Mouse (Mus musculus) liver, embryonic 11.5 days (tissue): Measurements from ENCODE around the gene Zfp784. TPM values are rescaled to one million over a fixed set of nuclear protein-coding genes. Genes with fewer than 3 reads are reported as not detected.

Experiments used
- ATAC-seq: fragments of 200-750 bp; cut with Nextera tagmentation; replicated peaks from 2 replicates; pipeline ENCODE4 v1.8.0; 2017; ENCODE audit warnings: moderate number of reproducible peaks, mild to moderate bottlenecking, moderate TSS enrichment, moderate library complexity; ENCODE audit not compliant: low FRiP score
- DNase-seq: peaks from one replicate; pipeline ENCODE4 v3.0.0-alpha.2; 2017; ENCODE audit warnings: low spot score
- H3K27ac ChIP-seq: fragments of 300-500 bp; sonication (generic); 2 replicates; pipeline ENCODE4 v1.5.1; 2014; ENCODE audit warnings: mild to moderate bottlenecking, low read depth, low read length, control low read depth
- H3K27me3 ChIP-seq: fragments of 300-500 bp; sonication (generic); replicated peaks from 2 replicates; pipeline ENCODE4 v1.6.1; 2014; ENCODE audit warnings: low read length, mixed read lengths; ENCODE audit not compliant: control insufficient read depth, insufficient read depth
- H3K36me3 ChIP-seq: fragments of 300-500 bp; sonication (generic); 2 replicates; pipeline ENCODE4 v1.6.1; 2014; ENCODE audit warnings: mild to moderate bottlenecking, low read length, moderate library complexity, mixed read lengths; ENCODE audit not compliant: control insufficient read depth, insufficient read depth
- H3K4me1 ChIP-seq: fragments of 300-500 bp; sonication (generic); replicated peaks from 2 replicates; pipeline ENCODE4 v1.6.1; 2014; ENCODE audit warnings: low read length, mixed read lengths; ENCODE audit not compliant: control insufficient read depth, insufficient read depth
- H3K4me2 ChIP-seq: fragments of 300-500 bp; sonication (generic); 2 replicates; pipeline ENCODE4 v1.6.1; 2014; ENCODE audit warnings: mild to moderate bottlenecking, control low read depth, moderate library complexity
- H3K4me3 ChIP-seq: fragments of 300-500 bp; sonication (generic); 2 replicates; pipeline ENCODE4 v1.5.1; 2014; ENCODE audit warnings: low read depth, low read length, control low read depth
- H3K9ac ChIP-seq: fragments of 300-500 bp; sonication (generic); 2 replicates; pipeline ENCODE4 v1.6.1; 2014; ENCODE audit warnings: low read depth, low read length, control low read depth
- H3K9me3 ChIP-seq: fragments of 300-500 bp; sonication (generic); 2 replicates; pipeline ENCODE4 v1.6.1; 2016; ENCODE audit warnings: low read length, inconsistent platforms, mixed read lengths; ENCODE audit not compliant: control insufficient read depth
- WGBS: fragments of 180-500 bp; shearing (Covaris S2); extraction: QIAGEN DNeasy Blood & Tissue Kit; methylation state at CpG from one replicate; pipeline ENCODE4 v1.1.7; 2014; 5-methylcytosine and 5-hydroxymethylcytosine counted together
- polyA plus RNA-seq: library from polyadenylated mRNA; unstranded; fragments of >200 nt; fragmentation: Nextera tagmentation; extraction: Ambion mirVana; gene quantifications from 2 replicates; pipeline ENCODE4 v1.2.1, GENCODE M21; 2014

Zfp784 gene
- polyA plus RNA-seq, 1 experiment from 2014 or later, result 2.4 TPM

- Histone ChIP-seq H3K27me3 (peaks cover 79% of the 10 kb centered on the region), H3K27ac (no peak overlapping the region), H3K36me3 (no peaks in the 10 kb centered on the region), H3K4me2 (peak overlapping the region; percentile 92), H3K9ac (no peak overlapping the region), H3K4me1 (peaks cover 8% of the 10 kb centered on the region), H3K4me3 (peak overlapping the region; percentile 73), H3K9me3 (no peaks in the 10 kb centered on the region)
- DNase-seq (no peak), ATAC-seq (no peak; the same call in 1 of the 2 replicates)
- 5% methylated on average over 45 of the region's 45 CpGs for WGBS
Observed at GRCm38 (mm10) chr7:5052931-5053343, 14.7 kb upstream of the Zfp784 start.

- H3K4me3 ChIP-seq, result peak overlapping the region; percentile 73
- H3K27me3 ChIP-seq, result peaks cover 74% of the 10 kb centered on the region
- H3K4me1 ChIP-seq, result peaks cover 8% of the 10 kb centered on the region
- whole genome bisulfite sequencing, result 4% methylated on average over 12 of the region's 12 CpGs
- ATAC-seq, result no peak
- no peaks in the 10 kb centered on the region for H3K36me3 ChIP-seq
- no peak for DNase-seq
- no peak overlapping the region for H3K9ac ChIP-seq
- H3K4me2 ChIP-seq, result peak overlapping the region; percentile 92
- H3K9me3 ChIP-seq, result no peaks in the 10 kb centered on the region
- no peak overlapping the region for H3K27ac ChIP-seq
Observed at GRCm38 (mm10) chr7:5052438-5052837, 14.2 kb upstream of the Zfp784 start.

GRCm38 (mm10) chr7:5051193-5052192 is 13.2 kb upstream of the Zfp784 start, which contains the start of gene Zfp580:
Zfp580 (plus strand) TSS chr7:5051538.
- H3K27me3 ChIP-seq, result peaks cover 64% of the 10 kb centered on the region
- no peaks in the 10 kb centered on the region for H3K9me3 ChIP-seq
- peak within 1 kb of the TSS; percentile 92 for H3K4me2 ChIP-seq
- no peaks in the 10 kb centered on the region for H3K36me3 ChIP-seq
- H3K27ac ChIP-seq, result no peak within 1 kb of the TSS
- peak; percentile 71 for ATAC-seq
- DNase-seq, result peak; percentile 81
- H3K4me3 ChIP-seq, result peak within 1 kb of the TSS; percentile 73
- H3K4me1 ChIP-seq, result peaks cover 8% of the 10 kb centered on the region
- peak within 1 kb of the TSS; percentile 76 for H3K9ac ChIP-seq
- 2% methylated on average over 65 of the region's 65 CpGs for WGBS

GRCm38 (mm10) chr7:5047313-5047712 is 9.1 kb upstream of the Zfp784 start:
- H3K27ac ChIP-seq, result no peak overlapping the region
- H3K27me3 ChIP-seq, result peaks cover 23% of the 10 kb centered on the region
- H3K4me3 ChIP-seq, result no peak overlapping the region
- H3K9ac ChIP-seq, result no peak overlapping the region
- H3K4me1 ChIP-seq, result peaks cover 3% of the 10 kb centered on the region; the same call in 1 of the 2 replicates
- DNase-seq (no peak), ATAC-seq (no peak)
- H3K36me3 ChIP-seq, result no peaks in the 10 kb centered on the region
- H3K9me3 ChIP-seq, result no peaks in the 10 kb centered on the region
- no peak overlapping the region for H3K4me2 ChIP-seq
- 16% methylated on average over 2 of the region's 2 CpGs for WGBS

- no peak overlapping the region for H3K4me2 ChIP-seq
- H3K27me3 ChIP-seq, result peaks cover 11% of the 10 kb centered on the region
- no peaks in the 10 kb centered on the region for H3K9me3 ChIP-seq
- ATAC-seq (no peak), DNase-seq (no peak)
- 0 out of 2 replicates have a peak, but pooled peaks cover 3% of the 10 kb centered on the region for H3K4me1 ChIP-seq
- no peak overlapping the region for H3K27ac ChIP-seq
- 66% methylated on average over 2 of the region's 2 CpGs for WGBS
- no peaks in the 10 kb centered on the region for H3K36me3 ChIP-seq
- no peak overlapping the region for H3K4me3 ChIP-seq
- no peak overlapping the region for H3K9ac ChIP-seq
Observed at GRCm38 (mm10) chr7:5046112-5046511, 7.9 kb upstream of the Zfp784 start.

GRCm38 (mm10) chr7:5044981-5045380 is 6.7 kb upstream of the Zfp784 start:
- no peaks in the 10 kb centered on the region for H3K36me3 ChIP-seq
- DNase-seq (no peak), ATAC-seq (no peak)
- H3K4me3 ChIP-seq, result no peak overlapping the region
- 49% methylated on average over 2 of the region's 2 CpGs for WGBS
- no peaks in the 10 kb centered on the region for H3K27me3 ChIP-seq
- no peaks in the 10 kb centered on the region for H3K4me1 ChIP-seq
- no peaks in the 10 kb centered on the region for H3K9me3 ChIP-seq
- H3K9ac ChIP-seq, result no peak overlapping the region
- H3K27ac ChIP-seq, result no peak overlapping the region
- H3K4me2 ChIP-seq, result no peak overlapping the region

- WGBS, result 30% methylated on average over 5 of the region's 5 CpGs
- ATAC-seq, result no peak
- H3K4me3 ChIP-seq, result peak overlapping the region; percentile 75
- H3K4me1 ChIP-seq, result peaks cover 6% of the 10 kb centered on the region
- no peak for DNase-seq
- H3K4me2 ChIP-seq, result peak overlapping the region; percentile 66
- peak overlapping the region; percentile 48; the same call in 1 of the 2 replicates for H3K27ac ChIP-seq
- no peaks in the 10 kb centered on the region for H3K27me3 ChIP-seq
- peaks cover 10% of the 10 kb centered on the region; the same call in 1 of the 2 replicates for H3K36me3 ChIP-seq
- peak overlapping the region; percentile 84 for H3K9ac ChIP-seq
- H3K9me3 ChIP-seq, result no peaks in the 10 kb centered on the region
Observed at GRCm38 (mm10) chr7:5038940-5039339, 694 bp upstream of the Zfp784 start.

GRCm38 (mm10) chr7:5037467-5037866 is 779 bp downstream of the Zfp784 start:
- Histone ChIP-seq H3K9ac (no peak overlapping the region), H3K4me3 (peak overlapping the region; percentile 75), H3K9me3 (no peaks in the 10 kb centered on the region), H3K4me1 (peaks cover 6% of the 10 kb centered on the region), H3K4me2 (peak overlapping the region; percentile 66), H3K27ac (peak overlapping the region; percentile 94; the same call in 1 of the 2 replicates), H3K36me3 (peaks cover 24% of the 10 kb centered on the region), H3K27me3 (no peaks in the 10 kb centered on the region)
- DNase-seq, result no peak
- WGBS, result 80% methylated on average over 8 of the region's 8 CpGs
- ATAC-seq, result no peak
